Mouse (Mus musculus): ENCODE measurements around the gene Eef1akmt1.

GRCm38 (mm10) chr14:57542231-57542630, 29.2 kb downstream of the Eef1akmt1 start:
- TF ChIP-seq CTCF (IDR thresholded peaks at IDR 0.05; ENCODE audit: borderline replicate concordance, insufficient read depth, low read depth, low read length) (no peak), POLR2A (IDR thresholded peaks at IDR 0.05; ENCODE audit: borderline replicate concordance, insufficient read depth, low read length) (no peak)

Data from cerebellum, adult 2 months (tissue).